Mouse (Mus musculus) neutrophil, adult 5-6 weeks (primary cell): ENCODE data around the gene Chac1. TPM values are rescaled to one million over a fixed set of nuclear protein-coding genes. Genes with fewer than 3 reads are reported as not detected.

Experiments used
- ATAC-seq: fragments of 151-379, 151-347 bp; 2 replicates; pipeline ENCODE4 v1.8.0; 2017; ENCODE audit warnings: mild to moderate bottlenecking, moderate TSS enrichment; ENCODE audit not compliant: insufficient number of reproducible peaks, poor library complexity, low FRiP score, severe bottlenecking; ENCODE audit errors: extremely low read depth
- total RNA-seq: library from RNA; stranded (forward); fragments of 200-1000 nt; gene quantifications from 2 replicates; pipeline ENCODE4 v1.2.3, GENCODE M21; 2017

Chac1 gene
- total RNA-seq, 1 experiment from 2014 or later, result 18.9 TPM

- ATAC-seq, result peak; percentile 64
Measured at GRCm38 (mm10) chr2:119356805-119357204, 5.8 kb downstream of the Chac1 start.

GRCm38 (mm10) chr2:119358249-119358648 is 7.2 kb downstream of the Chac1 start:
- peak; percentile 53 for ATAC-seq

- ATAC-seq, result no peak
Measured at GRCm38 (mm10) chr2:119359721-119360291, 8.8 kb downstream of the Chac1 start.

GRCm38 (mm10) chr2:119364969-119365368 is 13.9 kb downstream of the Chac1 start:
- ATAC-seq, result no peak

GRCm38 (mm10) chr2:119367346-119367745 is 16.3 kb downstream of the Chac1 start:
- no peak for ATAC-seq

GRCm38 (mm10) chr2:119370116-119370515 is 19.1 kb downstream of the Chac1 start:
- ATAC-seq, result no peak

- ATAC-seq, result no peak
Measured at GRCm38 (mm10) chr2:119377286-119377685, 26.3 kb downstream of the Chac1 start.

- ATAC-seq, result no peak
Measured at GRCm38 (mm10) chr2:119377826-119378225, 26.8 kb downstream of the Chac1 start.

GRCm38 (mm10) chr2:119379455-119379854 is 28.4 kb downstream of the Chac1 start:
- no peak for ATAC-seq

GRCm38 (mm10) chr2:119388266-119388665 is 37.2 kb downstream of the Chac1 start:
- no peak for ATAC-seq

GRCm38 (mm10) chr2:119389992-119390391 is 39.0 kb downstream of the Chac1 start:
- no peak for ATAC-seq

- ATAC-seq, result no peak
Measured at GRCm38 (mm10) chr2:119398252-119398651, 47.2 kb downstream of the Chac1 start.

- no peak for ATAC-seq
Measured at GRCm38 (mm10) chr2:119398665-119399064, 47.6 kb downstream of the Chac1 start.

GRCm38 (mm10) chr2:119399313-119399712 is 48.3 kb downstream of the Chac1 start:
- ATAC-seq, result no peak

Other genes with a start within 250 kb of the Chac1 start
- gene Rad51, start 238.4 kb upstream of the Chac1 start, total RNA-seq, result 1.4 and 4.2 TPM in 2 replicates
- 19.0 and 21.6 TPM in 2 replicates for gene Rmdn3, start 194.2 kb upstream of the Chac1 start, total RNA-seq
- 0.70 TPM in 1 of 2 replicates, not detected in the other for gene Gchfr, start 183.5 kb upstream of the Chac1 start, total RNA-seq
- 0.98 and 1.0 TPM in 2 replicates for gene Gm14137, start 176.7 kb upstream of the Chac1 start, total RNA-seq
- 41.5 and 46.1 TPM in 2 replicates for gene Zfyve19, start 142.6 kb upstream of the Chac1 start, total RNA-seq
- 33.6 and 37.8 TPM in 2 replicates for gene Dnajc17, start 142.4 kb upstream of the Chac1 start, total RNA-seq
- gene Ppp1r14d, start 121.3 kb upstream of the Chac1 start, total RNA-seq, result not detected in 2 replicates
- gene Spint1, start 113.9 kb upstream of the Chac1 start, total RNA-seq, result not detected in 2 replicates
- 2.7 and 3.1 TPM in 2 replicates for gene Rhov, start 80.0 kb upstream of the Chac1 start, total RNA-seq
- gene Vps18, start 62.5 kb upstream of the Chac1 start, total RNA-seq, result 21.4 and 21.6 TPM in 2 replicates
- not detected in 2 replicates for gene Dll4, start 25.4 kb upstream of the Chac1 start, total RNA-seq
- 30.2 and 33.1 TPM in 2 replicates for gene Ino80, start 126.5 kb downstream of the Chac1 start, total RNA-seq
- gene Exd1, start 196.4 kb downstream of the Chac1 start, total RNA-seq, result 0.12 TPM in 2 replicates
- 143 and 172 TPM in 2 replicates for gene Chp1, start 196.5 kb downstream of the Chac1 start, total RNA-seq